Mouse (Mus musculus): ENCODE data around the gene Sacm1l.

DNA sequence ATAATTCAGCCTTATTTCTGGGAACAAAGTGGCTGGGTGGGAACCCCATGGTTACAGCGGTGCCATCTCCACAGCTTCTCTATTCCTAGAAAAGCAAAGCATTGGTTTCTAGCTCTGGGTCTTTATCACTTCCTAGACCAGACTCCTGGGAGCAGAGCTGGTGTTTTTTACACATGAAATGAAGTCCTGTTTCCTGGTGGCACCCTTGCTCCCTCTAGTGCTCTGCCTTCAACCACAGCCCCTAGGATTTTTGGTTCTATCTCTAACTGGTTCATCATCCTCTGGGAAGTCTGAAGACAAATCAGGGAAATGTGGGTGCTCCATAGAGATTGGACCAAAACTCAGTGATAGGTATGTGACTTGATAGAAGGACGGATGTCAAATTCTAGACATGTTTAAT lies 22.2 kb upstream of the Sacm1l start:
- TF ChIP-seq CTCF (IDR thresholded peaks at IDR 0.05; ENCODE audit: borderline replicate concordance, extremely low read depth, insufficient read depth, insufficient read length), result peak; percentile 2; the same call in 1 of the 2 replicates
- TF ChIP-seq POLR2A (IDR thresholded peaks at IDR 0.05; ENCODE audit: borderline replicate concordance, extremely low read depth, insufficient read depth, insufficient read length, poor library complexity, severe bottlenecking), result no peak
